In genomic region chr13:97402164-97402761, GRCm38 (mm10) we compare ENCODE assay signal across 17 mouse cellular contexts.
"Had no signal": no experiment of that assay in that cellular context is flagged by ENCODE, and none has a peak within 500 bp of the region (broad histone marks: within the 10 kb centered on the region; RNA-seq: fewer than 3 reads in every experiment).

No protein-coding gene starts in this region.

- H3K4me2 ChIP-seq: limb, embryonic 15.5 days; liver, embryonic 12.5 days; lung, embryonic 14.5 days; neural tube, embryonic 12.5 days had no signal

- H3K9ac ChIP-seq: limb, embryonic 15.5 days; liver, embryonic 12.5 days; lung, embryonic 14.5 days; neural tube, embryonic 12.5 days had no signal

- ATAC-seq: liver, embryonic 12.5 days had no signal

- H3K4me3 ChIP-seq: limb, embryonic 15.5 days; liver, embryonic 12.5 days; neural tube, embryonic 12.5 days had no signal

- H3K9me3 ChIP-seq: limb, embryonic 15.5 days; liver, embryonic 12.5 days; neural tube, embryonic 12.5 days had no signal

- H3K36me3 ChIP-seq: limb, embryonic 15.5 days; liver, embryonic 12.5 days; neural tube, embryonic 12.5 days had no signal

- DNase-seq: kidney, adult 11 months; kidney, adult 9 months; kidney, postnatal 36 days; layer of hippocampus, adult 9-11 months; layer of hippocampus, postnatal 36 days; lung, embryonic 14.5 days; lung, postnatal 10 days; lung, postnatal 4 days; retina, postnatal 1 day; right cerebral cortex, postnatal 4 days; spleen, adult 18-20 months; thymus, adult 18-20 months; thymus, postnatal 14 days had no signal

- H3K4me1 ChIP-seq: limb, embryonic 15.5 days; liver, embryonic 12.5 days had no signal

- H3K27me3 ChIP-seq: limb, embryonic 15.5 days; neural tube, embryonic 12.5 days had no signal

- H3K27ac ChIP-seq: kidney, postnatal 0 days; limb, embryonic 15.5 days; liver, embryonic 12.5 days; neural tube, embryonic 12.5 days had no signal
